In genomic region chr12:84692141-84692540, GRCm38 (mm10) we compare ENCODE assay signal across 36 mouse cellular contexts. TPM values are rescaled to one million over a fixed set of nuclear protein-coding genes. Genes with fewer than 3 reads are reported as not detected.
"Had no signal": no experiment of that assay in that cellular context is flagged by ENCODE, and none has a peak within 500 bp of the region (broad histone marks: within the 10 kb centered on the region; RNA-seq: fewer than 3 reads in every experiment).

No protein-coding gene starts in this region.

- H3K4me1 ChIP-seq: embryonic facial prominence, embryonic 10.5 days; embryonic facial prominence, embryonic 12.5 days; embryonic facial prominence, embryonic 13.5 days; embryonic facial prominence, embryonic 15.5 days; forebrain, embryonic 10.5 days; forebrain, embryonic 12.5 days; forebrain, embryonic 13.5 days; forebrain, embryonic 15.5 days had no signal

- H3K9ac ChIP-seq: embryonic facial prominence, embryonic 12.5 days; embryonic facial prominence, embryonic 13.5 days; embryonic facial prominence, embryonic 15.5 days; forebrain, embryonic 12.5 days; forebrain, embryonic 13.5 days; forebrain, embryonic 15.5 days; forebrain, postnatal 0 days had no signal

- H3K9me3 ChIP-seq: embryonic facial prominence, embryonic 10.5 days; embryonic facial prominence, embryonic 12.5 days; embryonic facial prominence, embryonic 13.5 days; embryonic facial prominence, embryonic 15.5 days; forebrain, embryonic 10.5 days; forebrain, embryonic 12.5 days; forebrain, embryonic 13.5 days; forebrain, embryonic 15.5 days had no signal

- DNase-seq: cerebellum, adult 9-11 months; cerebellum, postnatal 10 days; cerebellum, postnatal 14 days; cerebellum, postnatal 25 days; cerebellum, postnatal 36 days; embryo, embryonic 11 days; forebrain, postnatal 0 days; gastrocnemius, adult 2 months; gastrocnemius, postnatal 10 days; gastrocnemius, postnatal 14 days; gastrocnemius, postnatal 25 days; gastrocnemius, postnatal 36 days; heart, adult 11 months; heart, adult 18-20 months; heart, adult 2 months had no signal

- H3K4me2 ChIP-seq: embryonic facial prominence, embryonic 12.5 days; embryonic facial prominence, embryonic 13.5 days; embryonic facial prominence, embryonic 15.5 days; forebrain, embryonic 12.5 days; forebrain, embryonic 13.5 days; forebrain, embryonic 15.5 days had no signal

- H3K36me3 ChIP-seq: embryonic facial prominence, embryonic 10.5 days; embryonic facial prominence, embryonic 12.5 days; embryonic facial prominence, embryonic 13.5 days; embryonic facial prominence, embryonic 15.5 days; forebrain, embryonic 10.5 days; forebrain, embryonic 12.5 days; forebrain, embryonic 15.5 days had no signal

- H3K27ac ChIP-seq: embryonic facial prominence, embryonic 10.5 days; embryonic facial prominence, embryonic 12.5 days; embryonic facial prominence, embryonic 13.5 days; embryonic facial prominence, embryonic 15.5 days; forebrain, embryonic 10.5 days; forebrain, embryonic 12.5 days; forebrain, embryonic 13.5 days; forebrain, embryonic 15.5 days; gastrocnemius, adult 2 months; heart, adult 2 months had no signal

- H3K4me3 ChIP-seq: embryonic facial prominence, embryonic 10.5 days; embryonic facial prominence, embryonic 12.5 days; embryonic facial prominence, embryonic 13.5 days; embryonic facial prominence, embryonic 15.5 days; erythroblast, embryonic 14.5 days; forebrain, embryonic 10.5 days; forebrain, embryonic 12.5 days; forebrain, embryonic 13.5 days; forebrain, embryonic 15.5 days; gastrocnemius, adult 2 months; heart, adult 2 months had no signal

RNA-seq across cellular contexts. Expression of gene Syndig1l, which starts 6.5 kb away (rescaled TPM):
- total RNA-seq: common myeloid progenitor, adult 5-6 weeks; gastrocnemius, adult 18-20 months; gastrocnemius, adult 2 months; gastrocnemius, adult 8-10 months; gastrocnemius, postnatal 10 days; gastrocnemius, postnatal 14 days; gastrocnemius, postnatal 25 days; gastrocnemius, postnatal 36 days; gastrocnemius, postnatal 4 days; granulocyte monocyte progenitor cell, adult 5-6 weeks; heart, adult 2 months; heart, adult 8-10 months had no signal
- polyA plus RNA-seq: embryonic facial prominence, embryonic 10.5 days; embryonic facial prominence, embryonic 11.5 days; embryonic facial prominence, embryonic 13.5 days; heart, adult 2 months had no signal

RNA-seq across cellular contexts. Expression of gene Vrtn, which starts 51.3 kb away (rescaled TPM):
- total RNA-seq: common myeloid progenitor, adult 5-6 weeks; forebrain, postnatal 0 days; gastrocnemius, adult 18-20 months; gastrocnemius, adult 2 months; gastrocnemius, adult 8-10 months; gastrocnemius, postnatal 10 days; gastrocnemius, postnatal 14 days; gastrocnemius, postnatal 25 days; gastrocnemius, postnatal 36 days; gastrocnemius, postnatal 4 days; granulocyte monocyte progenitor cell, adult 5-6 weeks; heart, adult 18-20 months; heart, adult 2 months; heart, adult 8-10 months had no signal
- polyA plus RNA-seq: embryonic facial prominence, embryonic 10.5 days; embryonic facial prominence, embryonic 11.5 days; embryonic facial prominence, embryonic 12.5 days; embryonic facial prominence, embryonic 13.5 days; embryonic facial prominence, embryonic 14.5 days; erythroblast, embryonic 14.5 days; forebrain, embryonic 10.5 days; forebrain, embryonic 11.5 days; forebrain, embryonic 12.5 days; forebrain, embryonic 13.5 days; forebrain, embryonic 14.5 days; forebrain, embryonic 15.5 days; frontal cortex, adult 2 months; gonadal fat pad, adult 2 months; heart, adult 2 months had no signal
